Mouse (Mus musculus) limb, embryonic 14.5 days (tissue): ENCODE measurements around the gene E2f6. TPM values are rescaled to one million over a fixed set of nuclear protein-coding genes. Genes with fewer than 3 reads are reported as not detected.

Experiments used
- ATAC-seq: fragments of 200-750 bp; cut with Nextera tagmentation; 2 replicates; pipeline ENCODE4 v1.8.0; 2017; ENCODE audit warnings: low read depth, moderate number of reproducible peaks, moderate TSS enrichment; ENCODE audit not compliant: low FRiP score
- DNase-seq: peaks from one replicate; pipeline ENCODE4 v3.0.0-alpha.2; 2015; ENCODE audit warnings: low spot score
- H3K27ac ChIP-seq: fragments of 300-500 bp; sonication (generic); replicated peaks from 2 replicates; pipeline ENCODE4 v1.5.1; 2014; ENCODE audit warnings: low read depth, mild to moderate bottlenecking, low read length, moderate library complexity, mixed read lengths
- H3K27me3 ChIP-seq: fragments of 300-500 bp; sonication (generic); 2 replicates; pipeline ENCODE4 v1.6.1; 2014; ENCODE audit warnings: low read length, mixed read lengths; ENCODE audit not compliant: control insufficient read depth, insufficient read depth
- H3K36me3 ChIP-seq: fragments of 300-500 bp; sonication (generic); 2 replicates; pipeline ENCODE4 v1.6.1; 2014; ENCODE audit warnings: mild to moderate bottlenecking, low read length, moderate library complexity, mixed read lengths; ENCODE audit not compliant: control insufficient read depth, insufficient read depth
- H3K4me1 ChIP-seq: fragments of 300-500 bp; sonication (generic); 2 replicates; pipeline ENCODE4 v1.6.1; 2014; ENCODE audit warnings: antibody characterized with exemption, low read length, mixed read lengths; ENCODE audit not compliant: control insufficient read depth, insufficient read depth
- H3K4me2 ChIP-seq: fragments of 300-500 bp; sonication (generic); replicated peaks from 2 replicates; pipeline ENCODE4 v1.6.1; 2014; ENCODE audit warnings: low read depth, mild to moderate bottlenecking, low read length, moderate library complexity; ENCODE audit not compliant: severe bottlenecking
- H3K4me3 ChIP-seq: fragments of 300-500 bp; sonication (generic); replicated peaks from 2 replicates; pipeline ENCODE4 v1.5.1; 2014; ENCODE audit warnings: low read length
- H3K9ac ChIP-seq: fragments of 300-500 bp; sonication (generic); 2 replicates; pipeline ENCODE4 v1.6.1; 2014; ENCODE audit warnings: mild to moderate bottlenecking, low read depth, low read length, moderate library complexity; ENCODE audit not compliant: severe bottlenecking
- H3K9me3 ChIP-seq: fragments of 300-500 bp; sonication (generic); 2 replicates; pipeline ENCODE4 v1.6.1; 2016; ENCODE audit warnings: low read length; ENCODE audit not compliant: control insufficient read depth
- POLR2A ChIP-seq: fragments of 200-500 bp; IDR thresholded peaks from 2 replicates; pipeline ENCODE4 v1.8.0; 2012; ENCODE audit warnings: inconsistent platforms, mild to moderate bottlenecking, moderate library complexity, borderline replicate concordance; ENCODE audit not compliant: insufficient read depth, insufficient read length; ENCODE audit errors: extremely low read depth
- WGBS: fragments of 180-500 bp; shearing (Covaris S2); extraction: QIAGEN DNeasy Blood & Tissue Kit; methylation state at CpG from one replicate; pipeline ENCODE4 v1.1.7; 2014; 5-methylcytosine and 5-hydroxymethylcytosine counted together
- polyA plus RNA-seq, 2 experiments: library from polyadenylated mRNA; depleted of rRNA in 1 of 2; stranded (reverse) in 1 of 2; unstranded in 1 of 2; fragments of >200 nt; fragmentation: Nextera tagmentation in 1 of 2; extraction: Ambion mirVana in 1 of 2; gene quantifications; 2 replicates each; pipeline versions ENCODE4 v1.2.1 to v1.2.3; 2012 to 2014

The E2f6 gene
- polyA plus RNA-seq, 2 experiments = 47.3 to 54.5 TPM

GRCm38 (mm10) chr12:16790456-16790855 lies 20.3 kb upstream of the E2f6 start:
- Histone ChIP-seq H3K4me2 (no peak overlapping the region), H3K27me3 (no peaks in the 10 kb centered on the region), H3K9me3 (no peaks in the 10 kb centered on the region), H3K4me3 (no peak overlapping the region), H3K9ac (no peak overlapping the region), H3K27ac (no peak overlapping the region), H3K36me3 (no peaks in the 10 kb centered on the region), H3K4me1 (no peaks in the 10 kb centered on the region)
- ATAC-seq (no peak), DNase-seq (no peak)
- WGBS = 75% methylated on average over 4 of the region's 4 CpGs
- no peak for TF ChIP-seq POLR2A

GRCm38 (mm10) chr12:16793371-16793770 lies 17.4 kb upstream of the E2f6 start:
- H3K4me1 ChIP-seq = no peaks in the 10 kb centered on the region
- ATAC-seq (no peak), DNase-seq (no peak)
- H3K9ac ChIP-seq = no peak overlapping the region
- H3K4me3 ChIP-seq = no peak overlapping the region
- H3K4me2 ChIP-seq = no peak overlapping the region
- whole genome bisulfite sequencing = 80% methylated on average over 4 of the region's 4 CpGs
- no peak for TF ChIP-seq POLR2A
- H3K27ac ChIP-seq = no peak overlapping the region
- no peaks in the 10 kb centered on the region for H3K9me3 ChIP-seq
- no peaks in the 10 kb centered on the region for H3K36me3 ChIP-seq
- H3K27me3 ChIP-seq = no peaks in the 10 kb centered on the region

- Histone ChIP-seq H3K9ac (no peak overlapping the region), H3K27me3 (no peaks in the 10 kb centered on the region), H3K27ac (no peak overlapping the region), H3K4me3 (no peak overlapping the region), H3K9me3 (no peaks in the 10 kb centered on the region), H3K4me2 (no peak overlapping the region), H3K4me1 (0 out of 2 replicates have a peak, but pooled peaks cover 4% of the 10 kb centered on the region), H3K36me3 (no peaks in the 10 kb centered on the region)
- ATAC-seq = no peak
- 84% methylated on average over 3 of the region's 3 CpGs for WGBS
- no peak for TF ChIP-seq POLR2A
- no peak for DNase-seq
Observed at GRCm38 (mm10) chr12:16795781-16796180, 15.0 kb upstream of the E2f6 start.

GRCm38 (mm10) chr12:16798894-16799293 lies 11.9 kb upstream of the E2f6 start:
- H3K4me1 ChIP-seq = peaks cover 4% of the 10 kb centered on the region; the same call in 1 of the 2 replicates
- no peak overlapping the region for H3K9ac ChIP-seq
- no peaks in the 10 kb centered on the region for H3K36me3 ChIP-seq
- WGBS = 25% methylated on average over 3 of the region's 3 CpGs
- no peak overlapping the region for H3K4me3 ChIP-seq
- no peak overlapping the region for H3K27ac ChIP-seq
- no peak overlapping the region for H3K4me2 ChIP-seq
- no peak for TF ChIP-seq POLR2A
- H3K27me3 ChIP-seq = no peaks in the 10 kb centered on the region
- H3K9me3 ChIP-seq = no peaks in the 10 kb centered on the region
- ATAC-seq = no peak
- no peak for DNase-seq

DNA sequence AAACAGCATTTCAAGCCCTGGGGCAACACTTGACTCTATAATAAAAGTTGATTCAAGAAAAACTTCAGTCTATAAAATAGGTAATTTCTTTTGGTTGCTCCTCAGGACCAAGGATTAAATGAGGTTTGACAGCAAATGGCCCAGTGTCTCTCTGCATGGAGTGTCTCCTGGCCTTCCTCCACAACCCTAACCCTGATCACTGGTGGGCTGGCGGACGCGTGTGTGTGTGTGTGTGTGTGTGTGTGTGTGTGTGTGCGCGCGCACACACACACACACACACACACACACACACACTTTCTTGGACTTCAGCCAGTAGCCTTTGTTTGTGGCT lies 10.9 kb upstream of the E2f6 start:
- Histone ChIP-seq H3K27ac (no peak overlapping the region), H3K9ac (peak overlapping the region; percentile 66)
- WGBS = 12% methylated on average over 6 of the region's 6 CpGs

More for the DNA sequence above, 10.9 kb upstream of the E2f6 start:
- Histone ChIP-seq H3K4me2 (peak overlapping the region; percentile 98), H3K27me3 (no peaks in the 10 kb centered on the region), H3K4me3 (peak overlapping the region; percentile 51), H3K9me3 (no peaks in the 10 kb centered on the region), H3K36me3 (no peaks in the 10 kb centered on the region), H3K4me1 (peaks cover 4% of the 10 kb centered on the region; the same call in 1 of the 2 replicates)
- DNase-seq (no peak), ATAC-seq (no peak)
- TF ChIP-seq POLR2A = no peak
